Mouse (Mus musculus) adrenal gland (tissue): ENCODE measurements at regions not wholly inside any gene's neighbourhood (a gene's known extent, or its start where the extent isn't known, plus 50 kb on each side); places are given as distances from the start of the nearest gene placed in this dataset.
"Not testable (repeated sequence)": the region's sequence is repeated elsewhere in the genome, so short reads cannot be mapped to it uniquely, and the experiment has no call there.

Experiments used
- intact Hi-C: fragments of 180-260 bp; cut with DNase I; formaldehyde crosslinking; loops from one replicate; pipeline ENCODE4 v1.15.1; 2025

- intact Hi-C loops: no loop called here
These were observed 342.1 kb upstream of the Klf6 start for GRCm38 (mm10) chr13:5519181-5519580.

GRCm38 (mm10) chr13:5519600-5519999 is 341.7 kb upstream of the Klf6 start:
- intact Hi-C loops: no loop called here

- intact Hi-C loops: no loop called here
These were observed 333.9 kb upstream of the Klf6 start for GRCm38 (mm10) chr13:5527400-5527799.

- intact Hi-C loops: no loop called here
These were observed 321.0 kb upstream of the Klf6 start for GRCm38 (mm10) chr13:5540321-5540720.

- intact Hi-C loops: no loop called here
These were observed 315.8 kb upstream of the Klf6 start for GRCm38 (mm10) chr13:5545521-5545920.

GRCm38 (mm10) chr13:5546011-5546410 is 315.3 kb upstream of the Klf6 start:
- intact Hi-C loops: no loop called here

GRCm38 (mm10) chr13:5546937-5547336 is 314.3 kb upstream of the Klf6 start:
- intact Hi-C loops: no loop called here

GRCm38 (mm10) chr13:5548768-5549167 is 312.5 kb upstream of the Klf6 start:
- intact Hi-C loops: no loop called here

- intact Hi-C loops: no loop called here
These were observed 312.1 kb upstream of the Klf6 start for GRCm38 (mm10) chr13:5549175-5549574.

- intact Hi-C loops: no loop called here
These were observed 311.5 kb upstream of the Klf6 start for GRCm38 (mm10) chr13:5549747-5550146.

GRCm38 (mm10) chr13:5550354-5550753 is 310.9 kb upstream of the Klf6 start:
- intact Hi-C loops: no loop called here

GRCm38 (mm10) chr13:5551131-5551530 is 310.2 kb upstream of the Klf6 start:
- intact Hi-C loops: no loop called here

GRCm38 (mm10) chr13:5553461-5553860 is 307.8 kb upstream of the Klf6 start:
- intact Hi-C loops: no loop called here

- intact Hi-C loops: no loop called here
These were observed 303.2 kb upstream of the Klf6 start for GRCm38 (mm10) chr13:5558095-5558494.

GRCm38 (mm10) chr13:5566479-5566878 is 294.8 kb upstream of the Klf6 start:
- intact Hi-C loops: no loop called here

- intact Hi-C loops: no loop called here
These were observed 294.4 kb upstream of the Klf6 start for GRCm38 (mm10) chr13:5566896-5567295.

- intact Hi-C loops: no loop called here
These were observed 291.7 kb upstream of the Klf6 start for GRCm38 (mm10) chr13:5569579-5569978.

GRCm38 (mm10) chr13:5570386-5570785 is 290.9 kb upstream of the Klf6 start:
- intact Hi-C loops: no loop called here

GRCm38 (mm10) chr13:5576568-5576967 is 284.7 kb upstream of the Klf6 start:
- intact Hi-C loops: no loop called here

- intact Hi-C loops: not testable (repeated sequence)
These were observed 277.6 kb upstream of the Klf6 start for GRCm38 (mm10) chr13:5583681-5584080.

GRCm38 (mm10) chr13:5587196-5587595 is 274.1 kb upstream of the Klf6 start:
- intact Hi-C loops: no loop called here

GRCm38 (mm10) chr13:5591286-5591685 is 270.0 kb upstream of the Klf6 start:
- intact Hi-C loops: loop anchor here (10.0 kb wide), 1 partner anchor 264 kb away; no protein-coding TSS in a partner anchor

- intact Hi-C loops: loop anchor here (10.0 kb wide), 1 partner anchor 263 kb away; no protein-coding TSS in a partner anchor
These were observed 269.3 kb upstream of the Klf6 start for GRCm38 (mm10) chr13:5591837-5592555.
